Mouse (Mus musculus) olfactory bulb, adult 2 months (tissue): ENCODE measurements around the gene Efnb3.

ENCODE experiments used
- CTCF ChIP-seq: fragments of 200-500 bp; IDR thresholded peaks from 2 replicates; pipeline ENCODE4 v1.5.1; 2012; ENCODE audit warnings: low read depth, mild to moderate bottlenecking, low read length, moderate library complexity; ENCODE audit not compliant: insufficient read depth
- POLR2A ChIP-seq: fragments of 200-500 bp; IDR thresholded peaks from 2 replicates; pipeline ENCODE4 v1.6.1; 2012; ENCODE audit warnings: mild to moderate bottlenecking, low read depth, low read length, moderate library complexity; ENCODE audit not compliant: insufficient read depth

DNA sequence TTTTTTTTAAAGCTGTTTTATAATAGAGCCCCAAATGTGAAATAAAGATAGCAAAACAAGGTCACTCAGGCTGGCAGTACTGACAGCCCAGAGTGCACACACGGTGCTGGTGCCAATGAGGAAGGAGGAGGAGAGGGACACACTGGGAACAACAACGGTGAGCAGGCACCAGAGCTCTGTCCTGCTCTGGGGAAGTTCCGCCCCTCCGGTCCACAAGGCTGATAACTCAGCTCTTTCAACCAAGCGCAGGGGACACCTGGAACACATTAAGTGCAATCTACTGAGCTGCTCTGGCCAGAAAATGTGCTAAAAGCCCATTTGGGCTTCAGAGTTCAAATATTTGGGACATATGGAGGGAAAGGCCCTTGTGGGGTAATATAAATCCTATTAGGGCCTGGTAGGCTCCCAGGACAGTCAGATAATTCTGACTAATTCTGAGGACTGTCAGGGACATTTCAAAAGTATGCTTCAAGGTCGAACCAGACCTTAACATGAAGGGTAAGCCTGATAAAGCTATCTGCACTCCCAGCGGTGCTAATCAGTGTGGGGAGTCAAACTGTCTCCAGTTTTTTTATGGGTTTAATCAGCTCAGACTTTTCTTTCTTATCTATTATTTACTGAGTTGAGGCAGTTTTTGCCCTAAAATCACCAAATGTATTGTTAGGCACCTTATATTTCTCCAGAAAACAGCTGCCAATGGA is 49.1 kb downstream of the Efnb3 start:
- TF ChIP-seq CTCF (no peak), POLR2A (no peak)
